Mouse (Mus musculus) hindbrain, embryonic 11.5 days (tissue): ENCODE measurements around the gene Tekt1. TPM values are rescaled to one million over a fixed set of nuclear protein-coding genes. Genes with fewer than 3 reads are reported as not detected.
A peak's percentile ranks its signal among the peaks of the same experiment; 100 is the strongest.
"Not testable (repeated sequence)": the region's sequence is repeated elsewhere in the genome, so short reads cannot be mapped to it uniquely, and the experiment has no call there.

Source experiments
- ATAC-seq: fragments of 200-750 bp; cut with Nextera tagmentation; 2 replicates; pipeline ENCODE4 v1.8.0; 2017; ENCODE audit warnings: mild to moderate bottlenecking, moderate TSS enrichment, moderate library complexity; ENCODE audit not compliant: low FRiP score
- DNase-seq: peaks from one replicate; pipeline ENCODE4 v3.0.0-alpha.2; 2015; ENCODE audit warnings: low spot score
- H3K27ac ChIP-seq: fragments of 300-500 bp; sonication (generic); 2 replicates; pipeline ENCODE4 v1.5.1; 2014; ENCODE audit warnings: mild to moderate bottlenecking, low read depth, low read length
- H3K27me3 ChIP-seq: fragments of 300-500 bp; sonication (generic); 2 replicates; pipeline ENCODE4 v1.6.1; 2014; ENCODE audit warnings: mild to moderate bottlenecking, low read length, moderate library complexity, mixed read lengths; ENCODE audit not compliant: control insufficient read depth, insufficient read depth
- H3K36me3 ChIP-seq: fragments of 300-500 bp; sonication (generic); 2 replicates; pipeline ENCODE4 v1.6.1; 2014; ENCODE audit warnings: mild to moderate bottlenecking, low read length, moderate library complexity, mixed read lengths; ENCODE audit not compliant: control insufficient read depth, insufficient read depth
- H3K4me1 ChIP-seq: fragments of 300-500 bp; sonication (generic); replicated peaks from 2 replicates; pipeline ENCODE4 v1.6.1; 2014; ENCODE audit warnings: low read length, mixed read lengths; ENCODE audit not compliant: control insufficient read depth, insufficient read depth
- H3K4me2 ChIP-seq: fragments of 300-500 bp; sonication (generic); replicated peaks from 2 replicates; pipeline ENCODE4 v1.6.1; 2014; ENCODE audit warnings: mild to moderate bottlenecking, low read depth, low read length
- H3K4me3 ChIP-seq: fragments of 300-500 bp; sonication (generic); 2 replicates; pipeline ENCODE4 v1.5.1; 2014; ENCODE audit warnings: low read depth, low read length
- H3K9ac ChIP-seq: fragments of 300-500 bp; sonication (generic); 2 replicates; pipeline ENCODE4 v1.6.1; 2014; ENCODE audit warnings: low read depth, low read length
- H3K9me3 ChIP-seq: fragments of 300-500 bp; sonication (generic); 2 replicates; pipeline ENCODE4 v1.6.1; 2016; ENCODE audit warnings: low read length; ENCODE audit not compliant: control insufficient read depth
- WGBS: fragments of 180-500 bp; shearing (Covaris S2); extraction: QIAGEN DNeasy Blood & Tissue Kit; methylation state at CpG from one replicate; pipeline ENCODE4 v1.1.7; 2014; 5-methylcytosine and 5-hydroxymethylcytosine counted together
- polyA plus RNA-seq: library from polyadenylated mRNA; unstranded; fragments of >200 nt; fragmentation: Nextera tagmentation; extraction: Ambion mirVana; gene quantifications from 2 replicates; pipeline ENCODE4 v1.2.1, GENCODE M21; 2014

Tekt1 gene
- polyA plus RNA-seq, 1 experiment from 2014 or later, result 8.7 TPM

DNA sequence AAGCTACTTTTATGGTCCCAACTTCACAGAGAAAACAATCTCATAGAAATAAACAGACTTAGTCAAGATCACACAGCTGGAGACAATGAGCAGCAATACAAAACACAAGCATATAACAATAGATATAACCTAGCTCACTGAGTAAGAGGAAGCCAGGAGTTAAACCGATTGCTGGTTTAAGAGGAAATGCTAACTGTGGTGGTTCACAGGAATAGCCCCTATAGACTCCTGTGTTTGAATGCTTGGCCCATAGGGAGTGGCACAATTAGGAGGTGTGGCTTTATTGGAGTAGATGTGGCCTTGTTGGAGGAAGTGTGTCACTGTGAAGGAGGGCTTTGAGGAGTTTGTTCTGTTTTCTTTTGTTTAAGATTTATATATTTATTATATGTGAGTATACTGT is 10.0 kb downstream of the Tekt1 start:
- no peak overlapping the region for H3K9ac ChIP-seq
- H3K9me3 ChIP-seq, result no peaks in the 10 kb centered on the region
- H3K36me3 ChIP-seq, result no peaks in the 10 kb centered on the region
- DNase-seq (no peak), ATAC-seq (no peak)
- no peak overlapping the region for H3K4me2 ChIP-seq
- WGBS, result 85% methylated on average over 1 of the region's 1 CpGs
- H3K27me3 ChIP-seq, result no peaks in the 10 kb centered on the region
- no peak overlapping the region for H3K27ac ChIP-seq
- H3K4me3 ChIP-seq, result no peak overlapping the region
- no peaks in the 10 kb centered on the region for H3K4me1 ChIP-seq

DNA sequence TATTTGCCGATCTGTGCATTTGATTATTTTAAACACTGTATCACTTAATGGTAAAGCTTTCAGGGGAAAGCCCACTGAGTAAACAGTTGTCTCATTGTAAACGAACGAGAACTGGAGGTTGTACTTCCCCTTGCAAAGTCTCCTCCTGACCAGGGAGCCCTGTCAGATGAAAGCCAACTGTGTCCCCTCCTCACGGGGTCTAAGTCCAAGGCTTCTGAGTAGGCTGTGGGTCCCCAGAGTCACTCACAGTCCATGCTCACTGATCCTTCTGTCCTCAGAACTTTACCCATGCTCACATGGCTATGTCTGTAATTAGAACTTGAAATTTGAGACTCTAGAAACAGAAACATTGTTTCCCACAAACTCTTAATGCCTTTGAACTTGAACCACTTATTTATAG is 12.6 kb downstream of the Tekt1 start:
- Histone ChIP-seq H3K9me3 (no peaks in the 10 kb centered on the region), H3K27me3 (no peaks in the 10 kb centered on the region), H3K36me3 (no peaks in the 10 kb centered on the region), H3K27ac (no peak overlapping the region), H3K4me2 (no peak overlapping the region), H3K4me1 (no peaks in the 10 kb centered on the region), H3K4me3 (no peak overlapping the region), H3K9ac (no peak overlapping the region)
- no peak for ATAC-seq
- DNase-seq, result no peak
- 75% methylated on average over 4 of the region's 4 CpGs for WGBS

DNA sequence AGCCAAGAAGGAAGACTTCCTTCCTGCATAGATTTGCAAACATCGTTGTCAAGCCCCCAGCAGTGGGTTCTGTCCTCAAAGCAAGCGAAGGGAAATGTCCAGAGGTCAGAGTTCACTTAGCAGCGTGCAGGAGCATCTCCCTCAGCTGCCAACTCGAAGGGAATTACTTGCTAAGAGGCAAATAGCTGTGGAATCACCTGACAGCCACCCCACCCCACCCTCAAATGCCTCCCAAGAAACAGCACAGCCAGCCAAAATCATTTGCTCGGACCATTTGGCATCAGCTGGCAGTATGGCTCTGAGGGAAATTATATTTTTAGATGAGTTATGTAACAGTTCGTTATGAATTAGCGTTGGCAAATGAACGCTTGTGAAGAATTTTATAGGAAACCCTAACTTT is 13.2 kb downstream of the Tekt1 start:
- no peaks in the 10 kb centered on the region for H3K9me3 ChIP-seq
- no peaks in the 10 kb centered on the region for H3K36me3 ChIP-seq
- H3K4me1 ChIP-seq, result no peaks in the 10 kb centered on the region
- no peak overlapping the region for H3K4me3 ChIP-seq
- H3K27me3 ChIP-seq, result no peaks in the 10 kb centered on the region
- H3K4me2 ChIP-seq, result no peak overlapping the region
- 61% methylated on average over 8 of the region's 8 CpGs for WGBS
- H3K27ac ChIP-seq, result no peak overlapping the region
- ATAC-seq, result no peak
- DNase-seq, result no peak
- H3K9ac ChIP-seq, result no peak overlapping the region

DNA sequence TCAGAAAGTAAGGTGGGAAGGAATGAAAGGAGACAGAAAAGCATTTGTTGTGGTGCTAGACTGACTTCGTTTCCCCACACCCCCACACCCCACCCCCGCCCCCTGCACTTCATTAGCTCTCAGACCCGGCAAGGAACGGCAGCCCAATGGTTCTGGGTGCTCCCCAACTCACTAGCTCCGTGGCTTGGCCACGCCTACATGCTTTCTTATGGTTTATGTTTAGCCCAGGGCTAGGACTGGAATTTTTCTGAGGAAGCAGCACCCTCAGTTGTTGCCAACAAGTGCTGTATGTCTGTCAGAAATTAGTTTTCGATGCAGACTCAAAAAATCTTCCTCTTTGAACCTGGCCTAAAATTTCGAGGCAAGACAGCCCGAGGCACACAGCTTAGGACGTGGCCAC is 13.7 kb downstream of the Tekt1 start:
- no peaks in the 10 kb centered on the region for H3K4me1 ChIP-seq

DNA sequence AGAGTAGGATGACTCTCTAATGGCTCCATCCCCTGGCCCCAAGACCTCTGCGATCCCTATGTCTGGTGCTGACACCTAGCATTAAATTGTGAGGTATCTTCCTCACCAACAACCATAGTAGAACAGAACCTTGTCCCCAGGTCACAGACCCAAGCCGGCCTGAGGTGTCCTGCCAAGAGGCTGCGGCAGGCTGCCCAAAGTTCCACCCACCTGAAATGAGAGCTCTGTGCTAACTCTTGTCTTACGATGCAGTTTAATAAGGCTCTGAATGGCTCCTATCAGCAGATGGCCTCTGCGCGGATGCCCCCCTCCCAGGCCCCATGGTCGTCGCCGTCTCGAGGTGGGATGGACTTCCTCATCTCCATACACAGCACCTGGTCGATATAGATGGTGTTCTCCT is 17.8 kb downstream of the Tekt1 start:
- H3K4me2 ChIP-seq, result no peak overlapping the region
- no peaks in the 10 kb centered on the region for H3K36me3 ChIP-seq
- H3K27me3 ChIP-seq, result no peaks in the 10 kb centered on the region
- ATAC-seq (no peak), DNase-seq (no peak)
- H3K4me3 ChIP-seq, result no peak overlapping the region
- 88% methylated on average over 11 of the region's 11 CpGs for WGBS
- H3K4me1 ChIP-seq, result no peaks in the 10 kb centered on the region
- H3K27ac ChIP-seq, result no peak overlapping the region
- no peaks in the 10 kb centered on the region for H3K9me3 ChIP-seq
- H3K9ac ChIP-seq, result no peak overlapping the region

More for the DNA sequence above, 13.7 kb downstream of the Tekt1 start:
- Histone ChIP-seq H3K4me3 (no peak overlapping the region), H3K9me3 (no peaks in the 10 kb centered on the region), H3K9ac (no peak overlapping the region), H3K27me3 (no peaks in the 10 kb centered on the region), H3K36me3 (no peaks in the 10 kb centered on the region), H3K27ac (no peak overlapping the region), H3K4me2 (no peak overlapping the region)
- 63% methylated on average over 10 of the region's 10 CpGs for WGBS
- no peak for DNase-seq
- ATAC-seq, result no peak

DNA sequence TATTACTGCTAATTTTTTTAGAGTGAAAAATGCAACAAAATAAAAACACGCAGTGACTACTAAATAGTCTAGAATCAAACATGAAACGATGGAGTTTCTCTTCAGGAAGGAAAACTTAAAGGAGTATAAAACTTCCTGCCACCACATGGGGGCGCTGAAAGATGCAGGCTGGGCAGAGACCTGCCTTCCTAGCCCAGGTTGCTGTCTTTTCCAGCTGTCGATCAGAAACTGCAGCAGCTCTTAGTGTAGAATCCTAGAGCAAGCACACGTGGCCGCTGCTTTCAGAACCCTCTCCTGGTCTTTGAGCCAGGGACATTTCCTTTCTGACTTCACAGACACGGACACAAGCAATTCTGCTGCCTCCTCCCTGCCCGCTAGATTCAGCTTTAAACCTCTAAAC is 18.3 kb downstream of the Tekt1 start:
- H3K4me1 ChIP-seq, result no peaks in the 10 kb centered on the region
- peak; percentile 74 for DNase-seq
- no peaks in the 10 kb centered on the region for H3K9me3 ChIP-seq
- no peak overlapping the region for H3K4me2 ChIP-seq
- ATAC-seq, result no peak
- H3K27ac ChIP-seq, result no peak overlapping the region
- WGBS, result 29% methylated on average over 8 of the region's 8 CpGs
- H3K27me3 ChIP-seq, result no peaks in the 10 kb centered on the region
- no peak overlapping the region for H3K9ac ChIP-seq
- H3K4me3 ChIP-seq, result no peak overlapping the region
- no peaks in the 10 kb centered on the region for H3K36me3 ChIP-seq

DNA sequence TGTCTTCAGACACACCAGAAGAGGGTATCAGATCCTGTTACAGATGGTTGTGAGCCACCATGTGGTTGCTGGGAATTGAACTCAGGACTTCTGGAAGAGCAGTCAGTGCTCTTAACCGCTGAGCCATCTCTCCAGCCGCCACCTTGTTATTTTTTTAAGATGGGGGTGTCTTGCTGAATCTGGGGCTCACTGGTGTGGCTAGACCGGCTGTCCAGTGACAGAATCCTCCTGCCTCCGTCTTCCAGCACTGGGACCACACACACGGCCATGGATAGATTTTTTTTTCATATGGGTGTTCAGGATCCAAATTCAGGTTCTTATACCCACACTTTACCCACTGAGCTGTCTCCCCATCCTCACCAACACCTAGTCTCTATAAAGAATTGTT is 19.0 kb downstream of the Tekt1 start:
- H3K4me3 ChIP-seq, H3K36me3 ChIP-seq, H3K9me3 ChIP-seq, ATAC-seq, H3K27me3 ChIP-seq, H3K27ac ChIP-seq, H3K4me1 ChIP-seq, H3K4me2 ChIP-seq, DNase-seq, H3K9ac ChIP-seq: not testable (repeated sequence)
- WGBS, result 90% methylated on average over 5 of the region's 5 CpGs

DNA sequence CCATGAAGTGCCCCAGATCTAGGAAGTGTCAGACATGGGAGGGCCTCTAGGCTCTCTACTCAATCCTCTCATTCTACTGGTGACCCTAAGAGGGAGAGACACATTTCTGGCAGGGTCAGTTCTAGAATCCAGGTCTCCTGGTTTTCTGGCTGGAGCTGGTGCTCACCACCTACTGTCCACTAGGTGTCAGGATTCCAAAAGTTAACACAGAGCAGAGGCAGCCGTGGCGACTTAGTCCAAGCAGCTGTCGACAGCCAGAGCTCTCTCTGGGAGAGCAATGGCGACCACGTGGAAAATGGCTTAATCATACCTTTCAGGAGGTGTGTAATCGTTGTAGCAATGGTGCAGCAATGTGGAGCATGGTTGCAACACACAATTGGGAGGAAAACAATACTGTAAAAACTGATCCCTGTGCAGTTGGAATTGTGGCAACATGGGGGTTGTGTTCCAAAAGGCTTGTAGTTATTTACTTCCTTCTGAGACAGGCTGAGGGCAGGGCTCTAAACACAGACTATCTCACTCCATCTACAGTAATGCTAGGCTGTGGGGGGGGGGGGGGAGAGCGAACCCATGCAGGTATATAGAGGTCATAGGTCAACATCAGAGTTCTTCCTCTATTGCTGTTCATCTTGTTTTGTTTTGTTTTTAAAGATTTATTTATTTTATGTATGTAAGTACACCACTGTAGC is 19.5 kb downstream of the Tekt1 start:
- H3K4me2 ChIP-seq, result no peak overlapping the region
- no peaks in the 10 kb centered on the region for H3K9me3 ChIP-seq
- no peak overlapping the region for H3K4me3 ChIP-seq
- ATAC-seq (peak; percentile 77; the same call in 1 of the 2 replicates), DNase-seq (peak; percentile 79)
- H3K27me3 ChIP-seq, result no peaks in the 10 kb centered on the region
- peaks cover 3% of the 10 kb centered on the region; the same call in 1 of the 2 replicates for H3K4me1 ChIP-seq
- no peak overlapping the region for H3K27ac ChIP-seq
- WGBS, result 10% methylated on average over 7 of the region's 7 CpGs
- H3K36me3 ChIP-seq, result no peaks in the 10 kb centered on the region
- H3K9ac ChIP-seq, result no peak overlapping the region

DNA sequence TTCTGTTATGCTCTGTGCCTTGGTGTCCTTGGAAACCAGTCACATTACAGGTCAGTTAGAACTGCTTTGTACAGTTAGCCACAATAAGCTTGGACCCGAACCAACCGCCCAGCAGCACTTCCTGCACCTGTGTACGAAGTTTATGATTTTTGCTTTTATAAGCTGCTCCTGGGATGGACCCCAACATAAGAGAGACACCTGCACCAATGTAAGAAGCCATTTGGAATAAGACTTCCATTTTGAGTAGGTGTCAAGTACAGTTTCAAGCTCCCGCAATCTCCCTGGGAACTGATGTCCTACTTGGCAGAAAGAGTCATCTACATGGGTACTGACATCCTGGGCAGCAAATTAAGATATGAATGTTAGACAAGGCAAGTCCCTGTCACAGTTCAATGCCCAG is 22.5 kb downstream of the Tekt1 start:
- Histone ChIP-seq H3K4me1 (peaks cover 3% of the 10 kb centered on the region; the same call in 1 of the 2 replicates), H3K27ac (no peak overlapping the region), H3K36me3 (no peaks in the 10 kb centered on the region), H3K4me2 (no peak overlapping the region), H3K9me3 (no peaks in the 10 kb centered on the region), H3K9ac (no peak overlapping the region), H3K4me3 (no peak overlapping the region), H3K27me3 (no peaks in the 10 kb centered on the region)
- 88% methylated on average over 4 of the region's 4 CpGs for WGBS
- ATAC-seq, result no peak
- no peak for DNase-seq
